Mouse (Mus musculus) heart, embryonic 11.5 days (tissue): ENCODE measurements around the gene Olfr550. TPM values are rescaled to one million over a fixed set of nuclear protein-coding genes. Genes with fewer than 3 reads are reported as not detected.
A peak's percentile ranks its signal among the peaks of the same experiment; 100 is the strongest.

Experiments
- ATAC-seq: fragments of 200-750 bp; cut with Nextera tagmentation; replicated peaks from 2 replicates; pipeline ENCODE4 v1.8.0; 2017; ENCODE audit warnings: moderate library complexity; ENCODE audit not compliant: insufficient number of reproducible peaks, low FRiP score, low TSS enrichment
- H3K27ac ChIP-seq: fragments of 300-500 bp; sonication (generic); 2 replicates; pipeline ENCODE4 v1.5.1; 2014; ENCODE audit warnings: mild to moderate bottlenecking, low read depth, low read length
- H3K27me3 ChIP-seq: fragments of 300-500 bp; sonication (generic); 2 replicates; pipeline ENCODE4 v1.6.1; 2014; ENCODE audit warnings: mild to moderate bottlenecking, low read length, mixed read lengths; ENCODE audit not compliant: control insufficient read depth, insufficient read depth
- H3K36me3 ChIP-seq: fragments of 300-500 bp; sonication (generic); 2 replicates; pipeline ENCODE4 v1.6.1; 2014; ENCODE audit warnings: mild to moderate bottlenecking, low read length, moderate library complexity, mixed read lengths; ENCODE audit not compliant: control insufficient read depth, insufficient read depth
- H3K4me1 ChIP-seq: fragments of 300-500 bp; sonication (generic); 2 replicates; pipeline ENCODE4 v1.6.1; 2014; ENCODE audit warnings: low read length; ENCODE audit not compliant: control insufficient read depth, insufficient read depth
- H3K4me2 ChIP-seq: fragments of 300-500 bp; sonication (generic); 2 replicates; pipeline ENCODE4 v1.6.1; 2014; ENCODE audit warnings: mild to moderate bottlenecking, moderate library complexity
- H3K4me3 ChIP-seq: fragments of 300-500 bp; sonication (generic); 2 replicates; pipeline ENCODE4 v1.5.1; 2014; ENCODE audit warnings: low read depth, low read length
- H3K9ac ChIP-seq: fragments of 300-500 bp; sonication (generic); 2 replicates; pipeline ENCODE4 v1.6.1; 2014; ENCODE audit warnings: mild to moderate bottlenecking, low read depth, low read length, moderate library complexity
- H3K9me3 ChIP-seq: fragments of 300-500 bp; sonication (generic); replicated peaks from 2 replicates; pipeline ENCODE4 v1.6.1; 2016; ENCODE audit warnings: low read length; ENCODE audit not compliant: control insufficient read depth
- WGBS: fragments of 180-500 bp; shearing (Covaris S2); extraction: QIAGEN DNeasy Blood & Tissue Kit; methylation state at CpG from one replicate; pipeline ENCODE4 v1.1.7; 2014; ENCODE audit not compliant: insufficient replicate concordance; 5-methylcytosine and 5-hydroxymethylcytosine counted together
- polyA plus RNA-seq: library from polyadenylated mRNA; unstranded; fragments of >200 nt; fragmentation: Nextera tagmentation; extraction: Ambion mirVana; gene quantifications from 2 replicates; pipeline ENCODE4 v1.2.1, GENCODE M21; 2014

The Olfr550 gene
- polyA plus RNA-seq: not detected in 2 replicates

DNA sequence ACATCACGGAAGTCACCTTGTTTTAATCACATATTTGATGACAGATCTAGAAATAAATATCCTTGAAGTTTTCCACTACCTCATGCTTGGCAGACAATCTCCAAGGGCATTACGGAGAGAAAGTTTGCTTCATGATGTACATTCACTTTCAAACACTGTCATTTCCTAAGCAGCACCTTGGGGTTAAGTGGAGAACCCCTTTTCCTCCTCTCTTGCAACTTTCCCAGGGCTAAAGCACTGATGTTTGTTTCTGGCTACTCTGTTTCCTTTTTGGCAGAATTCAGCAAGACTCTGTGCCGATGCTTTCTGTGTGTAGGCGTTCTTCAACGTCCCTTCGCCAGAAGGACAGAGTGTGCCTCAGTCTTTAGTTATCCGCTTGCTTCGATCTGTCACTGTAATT is at the start of gene Olfr550:
Olfr550 (plus strand) TSS at position 301 of the 400 bp plus-strand sequence.
- WGBS: 90% methylated on average over 8 of the region's 8 CpGs
- H3K9ac ChIP-seq: no peak within 1 kb of the TSS
- no peak within 1 kb of the TSS for H3K4me2 ChIP-seq
- no peak for ATAC-seq
- H3K27me3 ChIP-seq: no peaks in the 10 kb centered on the region
- no peaks in the 10 kb centered on the region for H3K4me1 ChIP-seq
- H3K9me3 ChIP-seq: no peaks in the 10 kb centered on the region
- no peaks in the 10 kb centered on the region for H3K36me3 ChIP-seq
- H3K27ac ChIP-seq: no peak within 1 kb of the TSS
- no peak within 1 kb of the TSS for H3K4me3 ChIP-seq

- Histone ChIP-seq H3K4me3 (no peak overlapping the region), H3K4me1 (no peaks in the 10 kb centered on the region), H3K27me3 (no peaks in the 10 kb centered on the region), H3K9ac (no peak overlapping the region), H3K27ac (no peak overlapping the region), H3K36me3 (no peaks in the 10 kb centered on the region), H3K4me2 (no peak overlapping the region), H3K9me3 (no peaks in the 10 kb centered on the region)
- 67% methylated on average over 1 of the region's 1 CpGs for WGBS
- no peak for ATAC-seq
These were observed 42.2 kb upstream of the Olfr550 start for GRCm38 (mm10) chr7:102529052-102529451.

- Histone ChIP-seq H3K9ac (no peak within 1 kb of the TSS), H3K27ac (no peak within 1 kb of the TSS), H3K4me1 (no peaks in the 10 kb centered on the region), H3K27me3 (no peaks in the 10 kb centered on the region), H3K36me3 (no peaks in the 10 kb centered on the region), H3K9me3 (no peaks in the 10 kb centered on the region), H3K4me2 (no peak within 1 kb of the TSS), H3K4me3 (no peak within 1 kb of the TSS)
- 67% methylated on average over 1 of the region's 1 CpGs for WGBS
- no peak for ATAC-seq
These were observed 36.8 kb upstream of the Olfr550 start, which contains the start of gene Olfr547 for GRCm38 (mm10) chr7:102534449-102534848. Olfr547 (plus strand) TSS chr7:102534749.

- no peaks in the 10 kb centered on the region for H3K27me3 ChIP-seq
- no peaks in the 10 kb centered on the region for H3K36me3 ChIP-seq
- WGBS: 68% methylated on average over 2 of the region's 2 CpGs
- H3K9me3 ChIP-seq: no peaks in the 10 kb centered on the region
- no peak within 1 kb of the TSS for H3K9ac ChIP-seq
- no peak for ATAC-seq
- H3K4me1 ChIP-seq: no peaks in the 10 kb centered on the region
- no peak within 1 kb of the TSS for H3K4me2 ChIP-seq
- no peak within 1 kb of the TSS for H3K4me3 ChIP-seq
- no peak within 1 kb of the TSS for H3K27ac ChIP-seq
These were observed 30.6 kb upstream of the Olfr550 start, which contains the start of gene Olfr548-ps1 for GRCm38 (mm10) chr7:102540596-102540995. Olfr548-ps1 (plus strand) TSS chr7:102540896.

- 46% methylated on average over 3 of the region's 3 CpGs for WGBS
- no peaks in the 10 kb centered on the region for H3K36me3 ChIP-seq
- H3K4me3 ChIP-seq: no peak overlapping the region
- ATAC-seq: no peak
- H3K4me1 ChIP-seq: no peaks in the 10 kb centered on the region
- no peaks in the 10 kb centered on the region for H3K27me3 ChIP-seq
- H3K9ac ChIP-seq: no peak overlapping the region
- no peaks in the 10 kb centered on the region for H3K9me3 ChIP-seq
- no peak overlapping the region for H3K27ac ChIP-seq
- H3K4me2 ChIP-seq: no peak overlapping the region
These were observed 30.0 kb upstream of the Olfr550 start for GRCm38 (mm10) chr7:102541251-102541650.

DNA sequence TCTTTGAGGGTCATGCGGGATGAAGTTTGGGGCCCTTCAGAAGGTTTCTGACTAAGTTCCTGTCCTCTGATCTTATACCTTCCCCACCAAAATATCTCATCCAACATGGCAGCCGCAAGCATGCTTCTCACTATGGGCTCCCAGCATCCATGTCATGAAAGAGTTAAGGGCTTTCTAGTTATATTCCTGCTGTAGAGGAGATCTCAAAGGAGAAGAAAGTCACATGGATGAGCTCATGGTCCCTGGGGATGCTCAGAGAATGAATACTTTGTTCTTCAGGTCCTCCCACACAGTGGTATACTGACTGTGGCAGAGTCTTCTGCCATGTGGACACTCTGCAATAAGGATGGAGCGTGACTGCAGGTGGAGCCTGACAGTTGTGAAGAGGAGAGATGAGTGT is 21.7 kb upstream of the Olfr550 start, which contains the start of gene Olfr549:
Olfr549 (plus strand) TSS at position 301 of the 400 bp plus-strand sequence.
- Histone ChIP-seq H3K27ac (no peak within 1 kb of the TSS), H3K9ac (no peak within 1 kb of the TSS), H3K4me3 (no peak within 1 kb of the TSS), H3K27me3 (no peaks in the 10 kb centered on the region), H3K36me3 (no peaks in the 10 kb centered on the region), H3K4me2 (no peak within 1 kb of the TSS), H3K9me3 (no peaks in the 10 kb centered on the region), H3K4me1 (no peaks in the 10 kb centered on the region)
- 84% methylated on average over 3 of the region's 3 CpGs for WGBS
- no peak for ATAC-seq

- no peak overlapping the region for H3K4me2 ChIP-seq
- H3K4me1 ChIP-seq: no peaks in the 10 kb centered on the region
- 67% methylated on average over 3 of the region's 3 CpGs for WGBS
- no peaks in the 10 kb centered on the region for H3K9me3 ChIP-seq
- no peaks in the 10 kb centered on the region for H3K27me3 ChIP-seq
- no peaks in the 10 kb centered on the region for H3K36me3 ChIP-seq
- no peak overlapping the region for H3K4me3 ChIP-seq
- H3K27ac ChIP-seq: no peak overlapping the region
- H3K9ac ChIP-seq: no peak overlapping the region
- ATAC-seq: no peak
These were observed 18.0 kb upstream of the Olfr550 start for GRCm38 (mm10) chr7:102553279-102553678.

DNA sequence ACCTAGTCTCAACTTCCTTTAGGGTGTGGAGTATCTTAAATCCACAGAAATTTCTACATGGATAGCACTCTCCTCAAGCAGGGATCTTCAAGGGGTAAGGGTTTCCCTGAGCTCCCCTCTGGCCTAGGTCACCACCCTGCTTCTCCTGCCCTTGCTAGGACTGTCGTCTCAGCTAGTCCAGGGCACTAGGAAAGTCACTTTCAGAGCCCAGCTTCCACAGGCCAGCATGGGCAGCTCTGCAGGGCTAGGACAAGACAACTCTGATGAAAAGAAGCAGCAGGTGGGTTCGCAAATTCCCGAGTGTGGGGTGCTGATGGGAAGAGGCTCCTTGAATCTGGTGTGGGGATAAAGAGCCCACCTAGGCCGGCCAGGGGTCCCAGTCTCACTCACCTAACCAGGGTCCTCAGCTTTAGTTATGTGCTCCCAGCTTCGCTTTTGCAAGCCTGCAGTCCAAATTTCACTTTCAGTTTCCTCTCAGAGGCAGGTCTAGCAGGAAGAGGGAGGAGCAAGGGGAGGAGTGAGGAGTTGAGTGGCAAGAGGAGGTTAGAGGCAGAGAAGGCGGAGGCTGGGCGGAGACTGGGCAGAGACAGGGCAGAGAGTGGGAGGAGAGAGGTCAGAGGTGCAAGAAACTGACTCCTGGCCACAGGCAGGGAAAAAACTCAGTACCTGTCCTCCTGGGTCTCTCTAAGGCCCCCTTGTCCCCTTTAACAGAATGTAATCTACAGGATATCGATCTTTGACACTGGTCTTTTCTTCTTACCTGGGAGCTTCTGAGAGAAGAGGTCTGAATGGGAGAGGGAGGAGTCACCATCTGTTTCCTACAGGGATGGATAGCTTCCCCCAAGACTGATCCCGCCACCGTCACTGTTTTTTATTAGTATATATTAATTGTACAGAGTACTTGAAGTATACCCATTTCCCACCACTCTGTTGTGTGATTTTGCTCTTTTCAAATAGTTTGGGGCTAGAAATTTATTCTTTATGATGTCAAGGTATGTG is 5.9 kb upstream of the Olfr550 start, which contains the start of gene Trim21:
Trim21 (minus strand) TSS at position 488 of the 999 bp plus-strand sequence.
- Histone ChIP-seq H3K36me3 (no peaks in the 10 kb centered on the region), H3K27ac (peak within 1 kb of the TSS; percentile 35; the same call in 1 of the 2 replicates), H3K4me1 (no peaks in the 10 kb centered on the region), H3K4me2 (peak within 1 kb of the TSS; percentile 87), H3K27me3 (no peaks in the 10 kb centered on the region), H3K9me3 (no peaks in the 10 kb centered on the region), H3K4me3 (peak within 1 kb of the TSS; percentile 64), H3K9ac (peak within 1 kb of the TSS; percentile 77)
- WGBS: 21% methylated on average over 10 of the region's 10 CpGs
- peak; percentile 97 for ATAC-seq
